Mouse (Mus musculus) CH12.LX (cell line): ENCODE data around the gene Dab1.

Source experiments
- CTCF ChIP-seq, 2 experiments: IDR thresholded peaks in 1 of 2; conservative IDR thresholded peaks in 1 of 2; 2 replicates each; pipeline ENCODE4 v1.5.1; 2011 to 2012; ENCODE audit warnings: low read depth in 2 of 2, low read length in 2 of 2, improper control_type of control experiment in 1 of 2, inconsistent platforms in 1 of 2, mild to moderate bottlenecking in 1 of 2, moderate library complexity in 1 of 2
- E2F4 ChIP-seq: IDR thresholded peaks from 2 replicates; pipeline ENCODE4 v1.6.1; 2011; ENCODE audit warnings: low read depth, low read length, improper control_type of control experiment; ENCODE audit not compliant: insufficient replicate concordance
- EP300 ChIP-seq: IDR thresholded peaks from 2 replicates; pipeline ENCODE4 v1.6.1; 2011; ENCODE audit warnings: low read length, improper control_type of control experiment
- ETS1 ChIP-seq: conservative IDR thresholded peaks from 2 replicates; pipeline ENCODE4 v1.6.1; 2012; ENCODE audit warnings: low read depth, mild to moderate bottlenecking, inconsistent platforms, low read length, improper control_type of control experiment, moderate library complexity
- GABPA ChIP-seq: IDR thresholded peaks from 2 replicates; pipeline ENCODE4 v1.6.1; 2012; ENCODE audit warnings: low read depth, low read length, improper control_type of control experiment, inconsistent platforms; ENCODE audit not compliant: insufficient replicate concordance
- MAFK ChIP-seq: IDR thresholded peaks from 2 replicates; pipeline ENCODE4 v1.6.1; 2011; ENCODE audit warnings: low read length, improper control_type of control experiment; ENCODE audit not compliant: insufficient replicate concordance
- MAX ChIP-seq: IDR thresholded peaks from 2 replicates; pipeline ENCODE4 v1.6.1; 2011; ENCODE audit warnings: low read length, improper control_type of control experiment
- MYC ChIP-seq: IDR thresholded peaks from 2 replicates; pipeline ENCODE4 v1.6.1; 2011; ENCODE audit warnings: low read depth, mild to moderate bottlenecking, improper control_type of control experiment, low read length
- NELFE ChIP-seq: IDR thresholded peaks from 2 replicates; pipeline ENCODE4 v1.6.1; 2011; ENCODE audit warnings: low read depth, low read length, improper control_type of control experiment
- POLR2A ChIP-seq: IDR thresholded peaks from 2 replicates; pipeline ENCODE4 v1.6.1; 2011; ENCODE audit warnings: low read depth, mild to moderate bottlenecking, improper control_type of control experiment, low read length
- RCOR1 ChIP-seq: conservative IDR thresholded peaks from 2 replicates; pipeline ENCODE4 v1.6.1; 2012; ENCODE audit warnings: low read depth, mild to moderate bottlenecking, inconsistent platforms, low read length, improper control_type of control experiment
- SIN3A ChIP-seq: IDR thresholded peaks from 2 replicates; pipeline ENCODE4 v1.6.1; 2012; ENCODE audit warnings: low read length, improper control_type of control experiment, inconsistent platforms
- ZC3H11A ChIP-seq: IDR thresholded peaks from 2 replicates; pipeline ENCODE4 v1.6.1; 2012; ENCODE audit warnings: low read depth, mild to moderate bottlenecking, inconsistent platforms, low read length, improper control_type of control experiment
- ZNF384 ChIP-seq: IDR thresholded peaks from 2 replicates; pipeline ENCODE4 v1.6.1; 2012; ENCODE audit warnings: low read depth, low read length, improper control_type of control experiment, inconsistent platforms

GRCm38 (mm10) chr4:104573419-104573818, 954.3 kb downstream of the Dab1 start:
- no peak for TF ChIP-seq ETS1
- TF ChIP-seq CTCF (conservative IDR thresholded peaks at IDR 0.05 in 1 of 2, IDR thresholded peaks at IDR 0.05 in 1 of 2; ENCODE audit: low read depth in 2 of 2, low read length in 2 of 2), result no peak
- no peak for TF ChIP-seq RCOR1
- no peak for TF ChIP-seq NELFE
- no peak for TF ChIP-seq GABPA
- TF ChIP-seq EP300, result no peak
- no peak for TF ChIP-seq MAX
- no peak for TF ChIP-seq POLR2A
- TF ChIP-seq ZC3H11A, result no peak
- TF ChIP-seq MYC, result no peak
- TF ChIP-seq MAFK, result no peak
- no peak for TF ChIP-seq ZNF384
- TF ChIP-seq SIN3A, result no peak
- no peak for TF ChIP-seq E2F4
